23 mouse cellular contexts compared by ENCODE assay signal in the genomic region with DNA sequence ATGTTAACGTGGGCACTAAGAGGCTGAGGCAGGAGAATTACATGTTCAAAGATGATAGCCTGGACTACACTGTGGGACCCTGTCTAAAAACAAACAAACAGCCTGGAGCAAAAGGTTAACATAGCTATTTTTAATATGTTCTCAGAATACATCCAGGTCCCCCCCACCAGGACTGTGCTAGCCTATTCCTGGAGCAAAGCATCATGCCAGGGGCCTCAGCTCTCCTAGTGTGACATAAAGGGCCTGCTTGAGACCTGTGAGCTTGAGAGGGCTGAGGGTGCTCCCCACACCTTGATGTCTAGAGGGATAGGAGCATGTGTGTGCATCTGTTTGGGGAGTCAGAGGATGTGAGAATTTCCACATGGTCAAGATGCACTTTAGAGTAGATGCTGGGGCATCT. TPM values are rescaled to one million over a fixed set of nuclear protein-coding genes. Genes with fewer than 3 reads are reported as not detected.
"Had no signal": no experiment of that assay in that cellular context is flagged by ENCODE, and none has a peak within 500 bp of the region (broad histone marks: within the 10 kb centered on the region; RNA-seq: fewer than 3 reads in every experiment).

No protein-coding gene starts in this region.

- H3K36me3 ChIP-seq: lung, embryonic 15.5 days; midbrain, embryonic 13.5 days; midbrain, embryonic 15.5 days; neural tube, embryonic 12.5 days had no signal

- H3K4me2 ChIP-seq: lung, embryonic 15.5 days; midbrain, embryonic 11.5 days; midbrain, embryonic 13.5 days; midbrain, embryonic 15.5 days; neural tube, embryonic 12.5 days had no signal

- H3K4me3 ChIP-seq: lung, embryonic 15.5 days; megakaryocyte, embryonic 14.5 days; midbrain, embryonic 13.5 days; midbrain, embryonic 15.5 days; neural tube, embryonic 12.5 days had no signal

- H3K9me3 ChIP-seq: lung, embryonic 15.5 days; midbrain, embryonic 13.5 days; midbrain, embryonic 15.5 days; neural tube, embryonic 12.5 days had no signal

- H3K4me1 ChIP-seq: lung, embryonic 15.5 days; midbrain, embryonic 15.5 days had no signal

- H3K27me3 ChIP-seq: lung, embryonic 15.5 days; midbrain, embryonic 15.5 days; neural tube, embryonic 12.5 days had no signal

- H3K9ac ChIP-seq: liver, postnatal 0 days; lung, embryonic 15.5 days; midbrain, embryonic 13.5 days; midbrain, embryonic 15.5 days; neural tube, embryonic 12.5 days had no signal

- H3K27ac ChIP-seq: lung, embryonic 15.5 days; macrophage; midbrain, embryonic 13.5 days; midbrain, embryonic 15.5 days; neural tube, embryonic 12.5 days had no signal

- ATAC-seq: liver, postnatal 0 days; lung, postnatal 0 days; midbrain, embryonic 13.5 days; midbrain, embryonic 15.5 days had no signal

- DNase-seq: liver, postnatal 0 days; lung, adult 2 months; lung, postnatal 14 days; lung, postnatal 36 days; right cerebral cortex, postnatal 14 days; spleen, adult 18-20 months; thymus, adult 18-20 months; thymus, postnatal 14 days; thymus, postnatal 36 days had no signal

RNA-seq across cellular contexts. Expression of gene Adad2, which starts 11.2 kb away (rescaled TPM):
- total RNA-seq: megakaryocyte progenitor cell, adult 5-6 weeks; monocyte, adult 5-6 weeks; neutrophil, adult 5-6 weeks had no signal
- polyA plus RNA-seq: liver, postnatal 0 days; lung, adult 2 months; lung, embryonic 15.5 days; lung, postnatal 0 days; macrophage; midbrain, embryonic 13.5 days; neural tube, embryonic 14.5 days; stomach, embryonic 14.5 days; thymus, postnatal 0 days had no signal

RNA-seq across cellular contexts. Expression of gene Kcng4, which starts 11.7 kb away (rescaled TPM):
- total RNA-seq: megakaryocyte progenitor cell, adult 5-6 weeks; monocyte, adult 5-6 weeks; neutrophil, adult 5-6 weeks had no signal
- polyA plus RNA-seq: liver, postnatal 0 days; macrophage had no signal

RNA-seq across cellular contexts. Expression of gene Wfdc1, which starts 42.4 kb away (rescaled TPM):
- total RNA-seq: megakaryocyte progenitor cell, adult 5-6 weeks; monocyte, adult 5-6 weeks; neutrophil, adult 5-6 weeks had no signal
- polyA plus RNA-seq: macrophage had no signal

RNA-seq across cellular contexts. Expression of gene Dnaaf1, which starts 48.7 kb away (rescaled TPM):
- total RNA-seq: monocyte, adult 5-6 weeks; neutrophil, adult 5-6 weeks had no signal
- polyA plus RNA-seq: liver, postnatal 0 days; macrophage had no signal
